Mouse (Mus musculus) forebrain, embryonic 14.5 days (tissue): Measurements from ENCODE around the gene Cib4. TPM values are rescaled to one million over a fixed set of nuclear protein-coding genes. Genes with fewer than 3 reads are reported as not detected.

ENCODE experiments used
- ATAC-seq: fragments of 200-750 bp; cut with Nextera tagmentation; 2 replicates; pipeline ENCODE4 v1.8.0; 2017; ENCODE audit warnings: mild to moderate bottlenecking, moderate library complexity
- DNase-seq: peaks from one replicate; pipeline ENCODE4 v3.0.0-alpha.2; 2015; ENCODE audit warnings: low spot score
- H3K27ac ChIP-seq: fragments of 300-500 bp; sonication (generic); 2 replicates; pipeline ENCODE4 v1.5.1; 2014; ENCODE audit warnings: low read depth, mild to moderate bottlenecking, control low read depth, low read length, moderate library complexity
- H3K27me3 ChIP-seq: fragments of 300-500 bp; sonication (generic); replicated peaks from 2 replicates; pipeline ENCODE4 v1.6.1; 2014; ENCODE audit warnings: low read length, control low read depth, mixed read lengths; ENCODE audit not compliant: control insufficient read depth, insufficient read depth
- H3K36me3 ChIP-seq: fragments of 300-500 bp; sonication (generic); 2 replicates; pipeline ENCODE4 v1.6.1; 2014; ENCODE audit warnings: low read length, control low read depth; ENCODE audit not compliant: control insufficient read depth, insufficient read depth
- H3K4me1 ChIP-seq: fragments of 300-500 bp; sonication (generic); 2 replicates; pipeline ENCODE4 v1.6.1; 2014; ENCODE audit warnings: antibody characterized with exemption, low read length, control low read depth; ENCODE audit not compliant: control insufficient read depth, insufficient read depth
- H3K4me2 ChIP-seq: fragments of 300-500 bp; sonication (generic); 2 replicates; pipeline ENCODE4 v1.6.1; 2014; ENCODE audit warnings: mild to moderate bottlenecking, control low read depth, low read length
- H3K4me3 ChIP-seq: fragments of 300-500 bp; sonication (generic); 2 replicates; pipeline ENCODE4 v1.5.1; 2014; ENCODE audit warnings: low read depth, low read length, control low read depth
- H3K9ac ChIP-seq: fragments of 300-500 bp; sonication (generic); 2 replicates; pipeline ENCODE4 v1.6.1; 2014; ENCODE audit warnings: mild to moderate bottlenecking, low read length, control low read depth, moderate library complexity
- H3K9me3 ChIP-seq: fragments of 300-500 bp; sonication (generic); replicated peaks from 2 replicates; pipeline ENCODE4 v1.6.1; 2016; ENCODE audit warnings: low read length, control low read depth, mixed read lengths; ENCODE audit not compliant: control insufficient read depth
- WGBS: fragments of 180-500 bp; shearing (Covaris S2); extraction: QIAGEN DNeasy Blood & Tissue Kit; methylation state at CpG from one replicate; pipeline ENCODE4 v1.1.7; 2014; 5-methylcytosine and 5-hydroxymethylcytosine counted together
- polyA plus RNA-seq: library from polyadenylated mRNA; unstranded; fragments of >200 nt; fragmentation: Nextera tagmentation; extraction: Ambion mirVana; gene quantifications from 2 replicates; pipeline ENCODE4 v1.2.1, GENCODE M21; 2014

The Cib4 gene
- polyA plus RNA-seq, 1 experiment from 2014 or later = not detected

- no peaks in the 10 kb centered on the region for H3K9me3 ChIP-seq
- no peak overlapping the region for H3K9ac ChIP-seq
- no peaks in the 10 kb centered on the region for H3K36me3 ChIP-seq
- no peak overlapping the region for H3K4me2 ChIP-seq
- ATAC-seq (no peak), DNase-seq (no peak)
- no peaks in the 10 kb centered on the region for H3K4me1 ChIP-seq
- 88% methylated on average over 3 of the region's 3 CpGs for WGBS
- no peak overlapping the region for H3K4me3 ChIP-seq
- H3K27me3 ChIP-seq = no peaks in the 10 kb centered on the region
- no peak overlapping the region for H3K27ac ChIP-seq
These were observed 10.6 kb upstream of the Cib4 start for GRCm38 (mm10) chr5:30556284-30556683.

- no peak for ATAC-seq
These were observed 9.3 kb upstream of the Cib4 start for GRCm38 (mm10) chr5:30554981-30555380.

GRCm38 (mm10) chr5:30553936-30554335, 8.3 kb upstream of the Cib4 start:
- no peaks in the 10 kb centered on the region for H3K36me3 ChIP-seq
- no peak overlapping the region for H3K9ac ChIP-seq
- no peak for DNase-seq
- no peaks in the 10 kb centered on the region for H3K4me1 ChIP-seq
- no peaks in the 10 kb centered on the region for H3K27me3 ChIP-seq
- no peaks in the 10 kb centered on the region for H3K9me3 ChIP-seq
- no peak overlapping the region for H3K27ac ChIP-seq
- no peak overlapping the region for H3K4me3 ChIP-seq
- ATAC-seq = no peak
- WGBS = 88% methylated on average over 13 of the region's 13 CpGs
- H3K4me2 ChIP-seq = no peak overlapping the region

More at GRCm38 (mm10) chr5:30554981-30555380, 9.3 kb upstream of the Cib4 start:
- H3K4me2 ChIP-seq = no peak overlapping the region
- no peak for DNase-seq
- no peak overlapping the region for H3K27ac ChIP-seq
- no peak overlapping the region for H3K9ac ChIP-seq
- H3K9me3 ChIP-seq = no peaks in the 10 kb centered on the region
- no peaks in the 10 kb centered on the region for H3K36me3 ChIP-seq
- no peak overlapping the region for H3K4me3 ChIP-seq
- no peaks in the 10 kb centered on the region for H3K27me3 ChIP-seq
- 81% methylated on average over 8 of the region's 8 CpGs for WGBS
- no peaks in the 10 kb centered on the region for H3K4me1 ChIP-seq

GRCm38 (mm10) chr5:30552006-30552405, 6.4 kb upstream of the Cib4 start:
- WGBS = 85% methylated on average over 6 of the region's 6 CpGs
- H3K4me1 ChIP-seq = no peaks in the 10 kb centered on the region
- no peak for ATAC-seq
- H3K4me2 ChIP-seq = no peak overlapping the region
- no peak for DNase-seq
- H3K27ac ChIP-seq = no peak overlapping the region
- no peaks in the 10 kb centered on the region for H3K9me3 ChIP-seq
- no peaks in the 10 kb centered on the region for H3K36me3 ChIP-seq
- H3K4me3 ChIP-seq = no peak overlapping the region
- H3K27me3 ChIP-seq = no peaks in the 10 kb centered on the region
- H3K9ac ChIP-seq = no peak overlapping the region

- DNase-seq (no peak), ATAC-seq (no peak)
- H3K9ac ChIP-seq = no peak overlapping the region
- no peak overlapping the region for H3K27ac ChIP-seq
- H3K9me3 ChIP-seq = no peaks in the 10 kb centered on the region
- no peaks in the 10 kb centered on the region for H3K36me3 ChIP-seq
- no peaks in the 10 kb centered on the region for H3K4me1 ChIP-seq
- H3K27me3 ChIP-seq = no peaks in the 10 kb centered on the region
- no peak overlapping the region for H3K4me3 ChIP-seq
- WGBS = 82% methylated on average over 8 of the region's 8 CpGs
- H3K4me2 ChIP-seq = no peak overlapping the region
These were observed 5.5 kb upstream of the Cib4 start for GRCm38 (mm10) chr5:30551022-30551638.

- Histone ChIP-seq H3K4me1 (no peaks in the 10 kb centered on the region), H3K9me3 (no peaks in the 10 kb centered on the region), H3K4me3 (no peak overlapping the region), H3K9ac (no peak overlapping the region), H3K4me2 (no peak overlapping the region), H3K27me3 (no peaks in the 10 kb centered on the region), H3K27ac (no peak overlapping the region), H3K36me3 (no peaks in the 10 kb centered on the region)
- DNase-seq (peak; percentile 71), ATAC-seq (peak; percentile 54; the same call in 1 of the 2 replicates)
- 61% methylated on average over 9 of the region's 9 CpGs for WGBS
These were observed 4.8 kb upstream of the Cib4 start for GRCm38 (mm10) chr5:30550334-30551021.

- Histone ChIP-seq H3K4me1 (no peaks in the 10 kb centered on the region), H3K27ac (no peak overlapping the region), H3K27me3 (no peaks in the 10 kb centered on the region), H3K4me3 (no peak overlapping the region), H3K36me3 (no peaks in the 10 kb centered on the region), H3K4me2 (no peak overlapping the region), H3K9me3 (no peaks in the 10 kb centered on the region), H3K9ac (no peak overlapping the region)
- ATAC-seq (no peak), DNase-seq (no peak)
- WGBS = 36% methylated on average over 2 of the region's 2 CpGs
These were observed 3.0 kb upstream of the Cib4 start for GRCm38 (mm10) chr5:30548681-30549080.

GRCm38 (mm10) chr5:30536051-30536570, 9.5 kb downstream of the Cib4 start:
- Histone ChIP-seq H3K4me3 (no peak overlapping the region), H3K36me3 (no peaks in the 10 kb centered on the region), H3K9ac (no peak overlapping the region), H3K27me3 (no peaks in the 10 kb centered on the region), H3K27ac (no peak overlapping the region), H3K4me1 (no peaks in the 10 kb centered on the region), H3K9me3 (no peaks in the 10 kb centered on the region), H3K4me2 (no peak overlapping the region)
- ATAC-seq = no peak
- 75% methylated on average over 7 of the region's 7 CpGs for WGBS
- no peak for DNase-seq

GRCm38 (mm10) chr5:30534637-30535036, 11.0 kb downstream of the Cib4 start:
- Histone ChIP-seq H3K9ac (no peak overlapping the region), H3K4me2 (no peak overlapping the region), H3K4me3 (no peak overlapping the region), H3K9me3 (no peaks in the 10 kb centered on the region), H3K27ac (no peak overlapping the region), H3K36me3 (no peaks in the 10 kb centered on the region), H3K4me1 (0 out of 2 replicates have a peak, but pooled peaks cover 2% of the 10 kb centered on the region), H3K27me3 (no peaks in the 10 kb centered on the region)
- no peak for DNase-seq
- WGBS = 84% methylated on average over 6 of the region's 6 CpGs
- ATAC-seq = no peak
